Mouse (Mus musculus) intestine, embryonic 16.5 days (tissue): ENCODE results near the gene Klhl25. TPM values are rescaled to one million over a fixed set of nuclear protein-coding genes. Genes with fewer than 3 reads are reported as not detected.

ENCODE experiments used
- ATAC-seq: fragments of 200-750 bp; cut with Nextera tagmentation; 2 replicates; pipeline ENCODE4 v1.8.0; 2017; ENCODE audit warnings: moderate TSS enrichment, moderate library complexity
- H3K27ac ChIP-seq: fragments of 300-500 bp; sonication (generic); 2 replicates; pipeline ENCODE4 v1.5.1; 2014; ENCODE audit warnings: mild to moderate bottlenecking, low read length
- H3K27me3 ChIP-seq: fragments of 300-500 bp; sonication (generic); replicated peaks from 2 replicates; pipeline ENCODE4 v1.6.1; 2014; ENCODE audit warnings: low read length, control low read depth, mixed read lengths; ENCODE audit not compliant: control insufficient read depth, insufficient read depth
- H3K36me3 ChIP-seq: fragments of 300-500 bp; sonication (generic); 2 replicates; pipeline ENCODE4 v1.6.1; 2014; ENCODE audit warnings: low read length, control low read depth; ENCODE audit not compliant: control insufficient read depth, insufficient read depth
- H3K4me1 ChIP-seq: fragments of 300-500 bp; sonication (generic); 2 replicates; pipeline ENCODE4 v1.6.1; 2014; ENCODE audit warnings: low read length, control low read depth, mixed read lengths; ENCODE audit not compliant: control insufficient read depth, insufficient read depth
- H3K4me2 ChIP-seq: fragments of 300-500 bp; sonication (generic); 2 replicates; pipeline ENCODE4 v1.6.1; 2014; ENCODE audit warnings: low read depth, low read length, control low read depth
- H3K4me3 ChIP-seq: fragments of 300-500 bp; sonication (generic); 2 replicates; pipeline ENCODE4 v1.5.1; 2014; ENCODE audit warnings: mild to moderate bottlenecking, low read length
- H3K9ac ChIP-seq: fragments of 300-500 bp; sonication (generic); 2 replicates; pipeline ENCODE4 v1.6.1; 2014; ENCODE audit warnings: low read depth, low read length
- H3K9me3 ChIP-seq: fragments of 300-500 bp; sonication (generic); 2 replicates; pipeline ENCODE4 v1.6.1; 2016; ENCODE audit warnings: low read length, control low read depth; ENCODE audit not compliant: control insufficient read depth
- WGBS: fragments of 180-500 bp; shearing (Covaris S2); extraction: QIAGEN DNeasy Blood & Tissue Kit; methylation state at CpG from one replicate; pipeline ENCODE4 v1.1.7; 2014; 5-methylcytosine and 5-hydroxymethylcytosine counted together
- polyA plus RNA-seq: library from polyadenylated mRNA; unstranded; fragments of >200 nt; fragmentation: Nextera tagmentation; extraction: Ambion mirVana; gene quantifications from 2 replicates; pipeline ENCODE4 v1.2.1, GENCODE M21; 2015

Klhl25 gene
- polyA plus RNA-seq = 9.5 and 10.4 TPM in 2 replicates

DNA sequence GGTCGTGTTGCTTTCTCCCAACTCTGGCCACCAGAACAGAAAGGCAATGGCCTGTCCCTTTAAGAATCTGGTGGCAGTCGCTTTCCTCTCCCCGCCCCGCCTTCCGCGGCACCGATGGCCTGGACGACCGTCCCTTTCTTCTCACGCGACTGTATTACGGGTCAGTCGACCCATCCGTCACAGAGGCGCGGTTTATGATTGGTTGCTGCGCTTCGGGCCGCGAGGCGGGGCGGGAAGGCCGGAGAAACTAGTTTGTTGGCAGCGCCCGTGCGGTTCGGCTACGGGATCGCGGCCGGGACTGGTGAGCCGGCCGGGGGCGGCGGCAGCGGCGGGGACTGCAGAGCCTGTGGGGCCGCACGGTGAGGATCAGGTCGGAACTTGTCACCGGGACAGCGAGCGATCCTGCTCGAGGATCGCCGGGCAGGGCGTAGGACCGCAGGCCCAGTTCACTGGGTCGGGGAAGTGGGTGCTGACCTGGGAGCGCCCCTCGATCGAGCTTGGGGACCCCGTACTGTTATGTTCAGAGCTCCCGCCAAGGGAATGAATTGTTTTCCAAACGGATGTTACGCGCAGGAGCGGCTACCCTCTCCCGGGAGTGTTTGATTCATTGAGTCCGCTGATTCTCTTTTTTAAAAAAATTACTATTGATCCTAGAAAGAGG lies at the start of gene Klhl25:
TSS of gene Klhl25 (plus strand) at position 196 of the 661 bp plus-strand sequence.
- peak; percentile 98 for ATAC-seq
- H3K4me3 ChIP-seq = peak within 1 kb of the TSS; percentile 87
- under 1% methylated on average over 60 of the region's 60 CpGs for WGBS
- H3K36me3 ChIP-seq = no peaks in the 10 kb centered on the region
- H3K9ac ChIP-seq = peak within 1 kb of the TSS; percentile 94
- H3K4me2 ChIP-seq = peak within 1 kb of the TSS; percentile 98
- no peaks in the 10 kb centered on the region for H3K9me3 ChIP-seq
- H3K27ac ChIP-seq = peak within 1 kb of the TSS; percentile 76
- H3K4me1 ChIP-seq = peaks cover 20% of the 10 kb centered on the region
- no peaks in the 10 kb centered on the region for H3K27me3 ChIP-seq

DNA sequence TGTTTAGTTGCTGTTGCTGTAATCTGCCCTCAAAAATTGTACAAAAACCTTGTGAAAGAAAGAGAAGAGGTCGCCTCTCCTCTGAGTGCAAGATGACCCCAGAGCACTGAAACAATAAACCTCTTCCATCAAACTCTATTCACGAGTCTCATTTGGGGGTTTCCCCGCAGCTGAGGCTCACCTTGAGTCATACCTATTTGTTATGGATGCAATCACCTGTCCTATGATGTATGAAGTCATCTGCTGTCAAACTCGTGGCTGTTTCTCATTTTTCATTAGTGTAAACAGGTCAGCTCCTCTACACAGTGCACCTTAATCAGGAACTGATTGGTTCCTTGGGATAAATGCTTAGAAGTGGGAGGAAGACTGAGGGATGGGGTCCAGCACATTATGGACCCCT lies 47.6 kb upstream of the Klhl25 start:
- Histone ChIP-seq H3K9ac (no peak overlapping the region), H3K27me3 (no peaks in the 10 kb centered on the region), H3K36me3 (no peaks in the 10 kb centered on the region), H3K9me3 (no peaks in the 10 kb centered on the region), H3K4me3 (no peak overlapping the region), H3K27ac (no peak overlapping the region), H3K4me1 (no peaks in the 10 kb centered on the region), H3K4me2 (no peak overlapping the region)
- no peak for ATAC-seq
- WGBS = 64% methylated on average over 4 of the region's 4 CpGs

DNA sequence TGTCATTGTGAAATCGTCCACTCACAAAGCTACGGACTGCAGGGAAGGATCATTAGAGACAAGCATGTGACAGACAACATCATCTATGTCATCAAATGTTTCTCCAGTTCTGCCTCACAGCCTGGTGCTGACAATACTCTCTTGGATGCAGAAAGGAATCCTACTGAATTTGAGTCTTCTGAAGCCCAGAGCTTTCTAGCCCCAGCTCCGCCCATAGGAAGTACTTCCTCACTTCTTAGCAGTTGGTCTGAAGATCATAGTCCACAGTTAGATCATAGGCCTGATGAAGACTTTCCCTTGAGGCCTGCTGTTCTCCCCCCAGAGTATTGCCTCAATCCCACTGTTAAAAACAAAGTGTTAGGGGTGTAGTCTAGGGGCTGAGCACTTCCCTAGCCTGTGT lies 47.1 kb upstream of the Klhl25 start:
- 87% methylated on average over 3 of the region's 3 CpGs for WGBS
- Histone ChIP-seq H3K27ac (no peak overlapping the region), H3K4me1 (no peaks in the 10 kb centered on the region), H3K4me2 (no peak overlapping the region), H3K9me3 (no peaks in the 10 kb centered on the region), H3K9ac (no peak overlapping the region), H3K27me3 (no peaks in the 10 kb centered on the region), H3K36me3 (no peaks in the 10 kb centered on the region), H3K4me3 (no peak overlapping the region)
- ATAC-seq = peak; percentile 41; the same call in 1 of the 2 replicates

DNA sequence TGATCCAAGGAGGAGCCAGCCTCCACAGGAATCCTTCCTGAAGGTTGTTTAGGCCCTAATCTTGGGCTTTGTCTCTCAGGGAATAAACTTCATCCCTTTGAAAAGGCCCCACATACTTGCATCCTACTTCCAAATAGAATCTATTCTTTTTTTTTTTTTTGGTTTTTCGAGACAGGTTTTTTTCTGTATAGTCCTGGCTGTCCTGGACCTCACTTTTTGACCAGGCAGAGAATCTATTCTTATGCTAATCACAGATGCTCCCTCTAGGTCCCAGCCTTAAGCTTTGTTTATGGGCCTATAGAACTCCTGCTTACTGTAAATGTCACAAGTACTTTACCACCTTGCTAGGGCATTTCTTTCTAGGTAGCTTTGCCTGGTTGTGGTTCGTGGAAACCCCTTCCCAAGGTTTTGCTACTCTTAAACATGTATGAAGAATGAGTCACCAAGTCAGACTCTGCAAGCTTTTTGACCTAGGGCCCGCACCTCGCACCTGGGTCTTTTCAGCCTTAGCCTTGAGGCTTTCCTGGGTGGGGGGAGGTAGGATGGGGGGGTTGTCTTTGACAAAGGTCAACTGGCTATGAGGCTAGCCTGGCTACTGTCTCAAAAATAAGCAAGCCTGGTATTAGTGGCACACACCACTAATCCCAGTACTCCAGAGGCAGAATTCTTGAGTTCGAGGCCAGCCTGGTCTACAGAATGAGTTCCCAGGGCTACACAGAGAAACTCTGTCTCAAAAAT lies 46.3 kb upstream of the Klhl25 start:
- Histone ChIP-seq H3K4me1 (peaks cover 4% of the 10 kb centered on the region), H3K4me3 (no peak overlapping the region), H3K27me3 (no peaks in the 10 kb centered on the region), H3K9me3 (no peaks in the 10 kb centered on the region), H3K4me2 (no peak overlapping the region), H3K9ac (no peak overlapping the region), H3K36me3 (no peaks in the 10 kb centered on the region), H3K27ac (no peak overlapping the region)
- WGBS = 89% methylated on average over 5 of the region's 5 CpGs
- ATAC-seq = no peak

DNA sequence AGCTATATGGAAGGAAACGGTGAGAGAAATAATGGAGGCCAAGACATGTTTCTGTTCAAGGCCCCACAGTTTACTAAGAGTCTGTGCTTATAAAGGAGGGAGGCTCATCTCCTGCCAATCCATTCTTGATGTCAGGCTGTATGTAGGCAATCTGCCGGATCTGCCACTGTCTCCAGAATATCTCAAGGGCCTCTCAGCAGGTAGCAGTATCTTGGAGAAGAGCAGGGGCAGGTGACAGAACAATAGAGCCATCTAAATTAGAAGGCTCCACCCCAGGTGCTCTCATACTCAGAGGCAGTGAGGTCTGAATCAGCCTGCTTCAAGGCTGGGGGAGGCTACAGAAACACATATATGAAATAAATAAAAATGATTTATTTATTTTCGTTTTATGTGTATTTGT lies 45.2 kb upstream of the Klhl25 start:
- Histone ChIP-seq H3K4me1 (peaks cover 5% of the 10 kb centered on the region), H3K27me3 (no peaks in the 10 kb centered on the region), H3K4me3 (no peak overlapping the region), H3K9me3 (no peaks in the 10 kb centered on the region), H3K9ac (no peak overlapping the region), H3K4me2 (no peak overlapping the region), H3K36me3 (no peaks in the 10 kb centered on the region), H3K27ac (no peak overlapping the region)
- 82% methylated on average over 3 of the region's 3 CpGs for WGBS
- no peak for ATAC-seq

DNA sequence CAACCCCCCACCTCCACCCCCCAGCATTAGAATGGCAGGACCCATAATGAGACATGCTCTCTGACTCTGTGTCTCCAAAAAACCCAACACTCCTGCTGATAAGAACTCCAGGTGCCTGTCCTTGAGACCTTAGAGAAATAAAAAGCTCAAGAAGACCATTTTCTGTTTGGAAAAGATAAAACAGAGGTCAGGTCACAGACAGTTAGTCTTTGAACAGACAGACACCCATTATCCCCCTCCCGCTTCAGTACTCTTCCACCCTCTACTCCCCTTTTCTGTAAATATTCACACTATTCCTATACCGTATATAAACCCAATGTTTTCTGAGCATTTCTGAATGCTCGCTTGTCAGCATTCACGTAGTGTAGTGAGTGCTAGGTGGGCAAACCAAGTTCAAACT lies 41.9 kb upstream of the Klhl25 start:
- Histone ChIP-seq H3K4me1 (peaks cover 5% of the 10 kb centered on the region), H3K27me3 (no peaks in the 10 kb centered on the region), H3K36me3 (no peaks in the 10 kb centered on the region), H3K4me3 (no peak overlapping the region), H3K4me2 (no peak overlapping the region), H3K9ac (no peak overlapping the region), H3K9me3 (no peaks in the 10 kb centered on the region), H3K27ac (no peak overlapping the region)
- 45% methylated on average over 4 of the region's 4 CpGs for WGBS
- 0 out of 2 replicates have a peak, but pooled peaks have one; percentile 16 for ATAC-seq

DNA sequence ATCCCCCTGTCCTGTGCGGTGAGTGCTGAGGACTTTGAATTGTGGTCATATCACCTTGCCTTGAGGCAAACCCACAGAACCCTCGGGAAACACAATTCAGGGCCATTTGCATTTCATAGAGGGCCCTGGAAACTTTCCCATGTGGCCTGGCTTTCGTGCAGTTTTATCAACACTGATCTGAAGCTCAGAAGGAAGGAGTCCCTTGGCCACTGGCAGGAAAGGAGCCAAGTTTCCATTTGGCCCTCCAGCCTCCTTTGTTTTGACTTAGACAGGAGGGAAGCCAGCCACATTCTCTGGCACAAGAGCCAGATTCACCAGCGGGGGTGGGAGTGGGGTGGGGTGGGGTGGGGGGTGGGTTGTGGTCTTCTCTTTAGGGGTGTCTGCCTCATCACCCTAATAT lies 41.4 kb upstream of the Klhl25 start:
- ATAC-seq = 0 out of 2 replicates have a peak, but pooled peaks have one; percentile 40
- H3K4me2 ChIP-seq = no peak overlapping the region
- peaks cover 5% of the 10 kb centered on the region for H3K4me1 ChIP-seq
- H3K4me3 ChIP-seq = no peak overlapping the region
- H3K27me3 ChIP-seq = no peaks in the 10 kb centered on the region
- no peak overlapping the region for H3K9ac ChIP-seq
- 19% methylated on average over 4 of the region's 4 CpGs for WGBS
- no peaks in the 10 kb centered on the region for H3K9me3 ChIP-seq
- H3K36me3 ChIP-seq = no peaks in the 10 kb centered on the region
- H3K27ac ChIP-seq = no peak overlapping the region

DNA sequence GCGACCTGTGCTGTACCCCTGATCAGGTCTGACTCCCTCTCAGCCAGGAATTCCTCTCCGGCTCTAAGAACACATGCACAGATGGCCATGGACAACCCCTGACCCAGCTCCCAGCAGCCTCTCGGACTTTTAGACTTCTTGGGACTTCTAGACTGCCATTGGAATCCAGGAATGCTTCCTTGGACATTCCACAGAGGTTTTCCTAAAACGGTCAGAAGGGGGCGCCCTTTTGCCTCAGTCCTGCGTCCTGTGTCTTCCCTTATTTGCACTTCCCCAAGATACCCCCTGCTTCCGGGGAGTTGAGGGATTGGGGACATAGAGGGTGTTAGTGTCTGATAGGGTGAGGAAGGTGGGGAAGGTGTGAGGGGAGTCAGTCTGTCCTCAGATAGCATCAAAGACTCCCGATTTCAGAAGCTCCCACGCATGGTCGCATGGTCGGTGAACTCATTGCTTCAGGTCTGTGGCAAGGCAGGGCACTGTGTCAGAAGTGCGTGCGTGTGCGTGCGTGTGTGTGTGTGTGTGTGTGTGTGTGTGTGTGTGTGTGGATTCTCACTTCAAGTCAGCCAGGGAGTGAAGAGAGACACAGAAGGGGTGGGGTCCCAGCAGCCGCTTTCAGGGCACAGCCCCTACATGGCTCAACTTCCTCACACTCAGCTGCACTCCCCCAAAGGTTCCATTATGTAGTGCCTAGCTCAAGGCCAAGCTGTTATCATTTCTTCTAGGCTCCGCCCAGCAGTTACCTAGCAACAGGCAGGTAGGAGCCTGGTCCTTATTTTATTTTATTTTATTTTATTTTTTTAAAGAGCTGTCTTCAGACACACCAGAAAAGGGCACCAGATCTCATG lies 40.4 kb upstream of the Klhl25 start:
- no peaks in the 10 kb centered on the region for H3K36me3 ChIP-seq
- no peak overlapping the region for H3K27ac ChIP-seq
- no peak for ATAC-seq
- H3K27me3 ChIP-seq = no peaks in the 10 kb centered on the region
- H3K4me1 ChIP-seq = peaks cover 5% of the 10 kb centered on the region
- H3K9me3 ChIP-seq = no peaks in the 10 kb centered on the region
- no peak overlapping the region for H3K4me2 ChIP-seq
- 65% methylated on average over 17 of the region's 17 CpGs for WGBS
- no peak overlapping the region for H3K9ac ChIP-seq
- H3K4me3 ChIP-seq = no peak overlapping the region

DNA sequence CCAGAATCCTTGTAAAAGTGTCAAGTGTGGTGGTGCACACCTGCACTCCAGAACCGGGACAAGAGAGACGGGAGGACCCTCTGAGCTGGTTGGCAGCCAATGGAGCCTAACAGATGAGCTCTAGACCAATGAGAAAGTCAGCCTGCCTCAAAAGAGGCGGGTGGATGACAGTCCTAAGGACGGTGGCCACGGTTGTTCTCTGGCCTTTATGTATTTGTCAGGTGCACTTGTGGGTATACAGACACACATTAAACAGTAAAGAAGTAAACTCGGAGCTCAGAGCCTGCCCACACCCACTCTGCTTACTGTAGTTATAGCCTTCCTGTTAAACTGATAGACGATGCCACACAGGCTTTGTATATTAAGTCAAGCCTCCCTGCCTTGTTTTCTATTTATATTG lies 27.4 kb upstream of the Klhl25 start:
- Histone ChIP-seq H3K36me3 (no peaks in the 10 kb centered on the region), H3K27ac (no peak overlapping the region), H3K27me3 (no peaks in the 10 kb centered on the region), H3K9ac (no peak overlapping the region), H3K9me3 (no peaks in the 10 kb centered on the region), H3K4me1 (no peaks in the 10 kb centered on the region), H3K4me3 (no peak overlapping the region), H3K4me2 (no peak overlapping the region)
- 76% methylated on average over 7 of the region's 7 CpGs for WGBS
- ATAC-seq = no peak
